In genomic region chr4:43978521-43979443, GRCm38 (mm10) we compare ENCODE assay signal across 8 mouse cellular contexts. TPM values are rescaled to one million over a fixed set of nuclear protein-coding genes. Genes with fewer than 3 reads are reported as not detected.
DNase-seq lines count a peak whose midpoint lies in the region; ATAC-seq lines count a peak whose summit lies in the region.

No protein-coding gene starts in this region.

- no peak overlapping the region for H3K4me2 ChIP-seq in embryonic facial prominence, embryonic 12.5 days (replicated peaks)
- no peak overlapping the region for H3K4me2 ChIP-seq in heart, embryonic 14.5 days (ENCODE audit: low read length)
- 0 out of 2 replicates have a peak overlapping the region, but pooled peaks have one; percentile 24 for H3K4me2 ChIP-seq in neural tube, embryonic 12.5 days (replicated peaks)

- no peaks in the 10 kb centered on the region for H3K9me3 ChIP-seq in embryonic facial prominence, embryonic 12.5 days
- no peaks in the 10 kb centered on the region for H3K9me3 ChIP-seq in heart, embryonic 14.5 days (ENCODE audit: control insufficient read depth, low read length)
- no peaks in the 10 kb centered on the region for H3K9me3 ChIP-seq in neural tube, embryonic 12.5 days

- WGBS in embryonic facial prominence, embryonic 12.5 days, result 14% methylated on average over 17 of the region's 17 CpGs
- WGBS in heart, embryonic 14.5 days, result 38% methylated on average over 17 of the region's 17 CpGs
- 20% methylated on average over 17 of the region's 17 CpGs for WGBS in neural tube, embryonic 12.5 days

- H3K9ac ChIP-seq in embryonic facial prominence, embryonic 12.5 days, result no peak overlapping the region
- no peak overlapping the region for H3K9ac ChIP-seq in heart, embryonic 14.5 days (ENCODE audit: low read length)
- no peak overlapping the region for H3K9ac ChIP-seq in neural tube, embryonic 12.5 days

- ATAC-seq in embryonic facial prominence, embryonic 12.5 days (ENCODE audit: insufficient number of reproducible peaks, insufficient read depth, low FRiP score, low TSS enrichment), result peak; percentile 44; the same call in 1 of the 2 replicates
- no peak for ATAC-seq in heart, embryonic 14.5 days (ENCODE audit: insufficient number of reproducible peaks, insufficient read depth, low FRiP score, low read depth)
- ATAC-seq in neural tube, embryonic 12.5 days (ENCODE audit: low FRiP score, low read depth), result no peak
- no peak for ATAC-seq in CD4-positive, CD25-positive, alpha-beta regulatory T cell, adult 4 months

- H3K27ac ChIP-seq in embryonic facial prominence, embryonic 12.5 days, result peak overlapping the region; percentile 71
- H3K27ac ChIP-seq in heart, embryonic 14.5 days (replicated peaks in 1 of 2; ENCODE audit: control insufficient read depth in 1 of 2, insufficient read depth in 1 of 2, low read depth in 2 of 2, low read length in 2 of 2), result peak overlapping the region; percentile 53 to 58
- no peak overlapping the region for H3K27ac ChIP-seq in neural tube, embryonic 12.5 days

- peaks cover 7% of the 10 kb centered on the region; the same call in 1 of the 2 replicates for H3K36me3 ChIP-seq in embryonic facial prominence, embryonic 12.5 days
- H3K36me3 ChIP-seq in heart, embryonic 14.5 days (ENCODE audit: control insufficient read depth, insufficient read depth, low read length), result peaks cover 12% of the 10 kb centered on the region; the same call in 1 of the 2 replicates
- peaks cover 11% of the 10 kb centered on the region for H3K36me3 ChIP-seq in neural tube, embryonic 12.5 days

- H3K4me1 ChIP-seq in embryonic facial prominence, embryonic 12.5 days, result peaks cover 20% of the 10 kb centered on the region
- peaks cover 11 to 15% of the 10 kb centered on the region in 2 experiments for H3K4me1 ChIP-seq in heart, embryonic 14.5 days (ENCODE audit: control insufficient read depth in 2 of 2, insufficient read depth in 2 of 2, low read length in 2 of 2)
- H3K4me1 ChIP-seq in neural tube, embryonic 12.5 days, result peaks cover 9% of the 10 kb centered on the region

- peak; percentile 40 to 54 for DNase-seq in cerebellum, postnatal 10 days
- no peak for DNase-seq in cerebellum, adult 9-10 months
- DNase-seq in kidney, postnatal 25 days, result peak; percentile 60 to 68
- no peak for DNase-seq in thymus, postnatal 25 days

- H3K27me3 ChIP-seq in embryonic facial prominence, embryonic 12.5 days, result no peaks in the 10 kb centered on the region
- H3K27me3 ChIP-seq in heart, embryonic 14.5 days (ENCODE audit: control insufficient read depth, insufficient read depth, low read length), result no peaks in the 10 kb centered on the region
- H3K27me3 ChIP-seq in neural tube, embryonic 12.5 days (replicated peaks), result no peaks in the 10 kb centered on the region

- H3K4me3 ChIP-seq in embryonic facial prominence, embryonic 12.5 days, result no peak overlapping the region
- H3K4me3 ChIP-seq in heart, embryonic 14.5 days (ENCODE audit: control insufficient read depth in 1 of 2, insufficient read depth in 1 of 2, low read depth in 1 of 2, low read length in 2 of 2), result no peak overlapping the region
- H3K4me3 ChIP-seq in neural tube, embryonic 12.5 days, result no peak overlapping the region

RNA-seq across cellular contexts. Expression of gene Ccin, which starts 4.5 kb away (rescaled TPM):
- 0.11 TPM in 1 of 2 replicates, not detected in the other for polyA plus RNA-seq in embryonic facial prominence, embryonic 12.5 days (2016; fragmentation: Nextera tagmentation; extraction: Ambion mirVana)
- polyA plus RNA-seq in heart, embryonic 14.5 days (2014; fragmentation: Nextera tagmentation; extraction: Ambion mirVana), result not detected in 2 replicates
- not detected in 2 replicates for polyA plus RNA-seq in neural tube, embryonic 12.5 days (2016; fragmentation: Nextera tagmentation; extraction: Ambion mirVana)
- polyA plus RNA-seq in CD4-positive, CD25-positive, alpha-beta regulatory T cell, adult 4 months (2017; shearing (Covaris generic)), result not detected

RNA-seq across cellular contexts. Expression of gene Glipr2, which starts 21.6 kb away (rescaled TPM):
- 113 and 118 TPM in 2 replicates for polyA plus RNA-seq in embryonic facial prominence, embryonic 12.5 days (2016; fragmentation: Nextera tagmentation; extraction: Ambion mirVana)
- 53.1 and 55.4 TPM in 2 replicates for polyA plus RNA-seq in heart, embryonic 14.5 days (2014; fragmentation: Nextera tagmentation; extraction: Ambion mirVana)
- 91.0 and 95.7 TPM in 2 replicates for polyA plus RNA-seq in neural tube, embryonic 12.5 days (2016; fragmentation: Nextera tagmentation; extraction: Ambion mirVana)
- polyA plus RNA-seq in CD4-positive, CD25-positive, alpha-beta regulatory T cell, adult 4 months (2017; shearing (Covaris generic)), result 100 to 1,000 TPM; 165 to 194 TPM

RNA-seq across cellular contexts. Expression of gene Clta, which starts 25.5 kb away (rescaled TPM):
- polyA plus RNA-seq in embryonic facial prominence, embryonic 12.5 days (2016; fragmentation: Nextera tagmentation; extraction: Ambion mirVana), result 254 and 261 TPM in 2 replicates
- 144 and 154 TPM in 2 replicates for polyA plus RNA-seq in heart, embryonic 14.5 days (2014; fragmentation: Nextera tagmentation; extraction: Ambion mirVana)
- 277 and 293 TPM in 2 replicates for polyA plus RNA-seq in neural tube, embryonic 12.5 days (2016; fragmentation: Nextera tagmentation; extraction: Ambion mirVana)
- 10 to 100 TPM; 66.1 to 83.6 TPM for polyA plus RNA-seq in CD4-positive, CD25-positive, alpha-beta regulatory T cell, adult 4 months (2017; shearing (Covaris generic))

Comparison
In these comparisons a context has a peak if more than half of its experiments do, and no peak if none do; other contexts are left out.
1. DNase-seq: peak in cerebellum, postnatal 10 days (2 of 2) and kidney, postnatal 25 days (2 of 2); none in cerebellum, adult 9-10 months (single experiment) and thymus, postnatal 25 days (single experiment).